Mouse (Mus musculus): Measurements from ENCODE around the gene Imp4.

- no peak for TF ChIP-seq GATA1 (IDR thresholded peaks at IDR 0.05; ENCODE audit: low read length)
- TF ChIP-seq TAL1 (IDR thresholded peaks at IDR 0.05; ENCODE audit: low read length), result no peak
These were observed 40.3 kb upstream of the Imp4 start for GRCm38 (mm10) chr1:34399182-34399953.
